Mouse (Mus musculus): Measurements from ENCODE around the gene Clspn.
"Not testable (repeated sequence)": the region's sequence is repeated elsewhere in the genome, so short reads cannot be mapped to it uniquely, and the experiment has no call there.

Clspn gene

GRCm38 (mm10) chr4:126556809-126557711 lies at the start of gene Clspn:
Gene Clspn, plus strand, starts transcription at chr4:126556935.
- in situ Hi-C loops (cut with MboI, MseI): loop anchor here in 1 of 2 experiments (5.0 kb wide), 1 partner anchor 195 kb away; the partner anchor contains the start of genes AU040320 and Ncdn

GRCm38 (mm10) chr4:126508110-126508899 lies 48.4 kb upstream of the Clspn start:
- in situ Hi-C loops (cut with MboI, MseI): loop anchor here in 1 of 2 experiments (10.0 kb wide), 1 partner anchor 584 kb away; no protein-coding TSS in a partner anchor

- in situ Hi-C loops (cut with MboI, MseI): loop anchor here in 1 of 2 experiments (10.0 kb wide), 1 partner anchor 584 kb away; no protein-coding TSS in a partner anchor
Observed at GRCm38 (mm10) chr4:126509072-126509471, 47.7 kb upstream of the Clspn start.

- in situ Hi-C loops (cut with MboI, MseI): no loop called here
Observed at GRCm38 (mm10) chr4:126511013-126511412, 45.7 kb upstream of the Clspn start.

GRCm38 (mm10) chr4:126512308-126513066 lies 44.2 kb upstream of the Clspn start:
- in situ Hi-C loops (cut with MboI, MseI): no loop called here

- in situ Hi-C loops (cut with MboI, MseI): no loop called here
Observed at GRCm38 (mm10) chr4:126526164-126526563, 30.6 kb upstream of the Clspn start.

GRCm38 (mm10) chr4:126526828-126527227 lies 29.9 kb upstream of the Clspn start:
- in situ Hi-C loops (cut with MboI, MseI): no loop called here

GRCm38 (mm10) chr4:126532292-126532691 lies 24.4 kb upstream of the Clspn start:
- in situ Hi-C loops (cut with MboI, MseI): no loop called here

- in situ Hi-C loops (cut with MboI, MseI): no loop called here
Observed at GRCm38 (mm10) chr4:126532827-126533728, 23.7 kb upstream of the Clspn start, which contains the start of gene Ago4. Gene Ago4, minus strand, starts transcription at chr4:126533472.

- in situ Hi-C loops (cut with MboI, MseI): no loop called here
Observed at GRCm38 (mm10) chr4:126533729-126534070, 23.0 kb upstream of the Clspn start.

GRCm38 (mm10) chr4:126535631-126536030 lies 21.1 kb upstream of the Clspn start:
- in situ Hi-C loops (cut with MboI, MseI): not testable (repeated sequence)

- in situ Hi-C loops (cut with MboI, MseI): no loop called here
Observed at GRCm38 (mm10) chr4:126536865-126537264, 19.9 kb upstream of the Clspn start.

- in situ Hi-C loops (cut with MboI, MseI): no loop called here
Observed at GRCm38 (mm10) chr4:126540487-126541071, 16.2 kb upstream of the Clspn start.

GRCm38 (mm10) chr4:126542838-126543237 lies 13.9 kb upstream of the Clspn start:
- in situ Hi-C loops (cut with MboI, MseI): no loop called here

- in situ Hi-C loops (cut with MboI, MseI): no loop called here
Observed at GRCm38 (mm10) chr4:126545016-126545415, 11.7 kb upstream of the Clspn start.

- in situ Hi-C loops (cut with MboI, MseI): no loop called here
Observed at GRCm38 (mm10) chr4:126545703-126546102, 11.0 kb upstream of the Clspn start.

GRCm38 (mm10) chr4:126546183-126546582 lies 10.6 kb upstream of the Clspn start:
- in situ Hi-C loops (cut with MboI, MseI): no loop called here

GRCm38 (mm10) chr4:126552136-126552535 lies 4.6 kb upstream of the Clspn start:
- in situ Hi-C loops (cut with MboI, MseI): no loop called here

GRCm38 (mm10) chr4:126553105-126553504 lies 3.6 kb upstream of the Clspn start:
- in situ Hi-C loops (cut with MboI, MseI): no loop called here

GRCm38 (mm10) chr4:126553685-126554084 lies 3.0 kb upstream of the Clspn start:
- in situ Hi-C loops (cut with MboI, MseI): no loop called here

Data from T-helper 17 cell (primary cell).